23 mouse cellular contexts compared by ENCODE assay signal in the genomic region with DNA sequence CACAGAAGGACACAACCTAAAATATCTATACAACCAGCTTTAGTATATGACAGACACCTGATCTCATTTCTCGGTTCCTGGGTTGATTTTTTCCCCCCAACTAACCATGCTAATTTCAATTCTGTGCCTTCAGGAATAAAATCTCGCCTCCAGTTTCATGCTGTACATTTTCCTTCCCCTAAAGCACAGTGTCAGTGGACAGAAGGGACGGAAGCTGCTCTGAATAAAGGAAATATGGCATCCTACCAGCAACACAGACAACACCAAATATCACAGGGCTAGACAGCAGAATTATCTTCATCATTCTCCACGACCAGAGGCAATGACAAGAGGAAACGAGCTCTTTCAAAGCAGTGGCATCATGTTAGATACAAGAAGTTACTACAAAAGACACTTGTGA.
DNase-seq lines count a peak whose midpoint lies in the region; ATAC-seq and TF ChIP-seq lines count a peak whose summit lies in the region.
"Had no signal": no experiment of that assay in that cellular context is flagged by ENCODE, and none has a peak within 500 bp of the region (broad histone marks: within the 10 kb centered on the region; RNA-seq: fewer than 3 reads in every experiment).

No protein-coding gene starts in this region.

- H3K4me3 ChIP-seq in layer of hippocampus, adult 2 months = no peak overlapping the region
- no peak overlapping the region for H3K4me3 ChIP-seq in cortical plate, adult 2 months (ENCODE audit: insufficient read depth, low read length)
- H3K4me3 ChIP-seq in kidney, embryonic 15.5 days (replicated peaks) = no peak overlapping the region
- H3K4me3 ChIP-seq: gastrocnemius, adult 2 months; hindbrain, embryonic 10.5 days; hindbrain, embryonic 13.5 days; intestine, embryonic 15.5 days had no signal

- H3K27ac ChIP-seq in layer of hippocampus, adult 2 months = peak overlapping the region; percentile 6
- peak overlapping the region; percentile 17; the same call in 1 of the 2 replicates for H3K27ac ChIP-seq in cortical plate, adult 2 months (ENCODE audit: insufficient read depth, low read length)
- no peak overlapping the region for H3K27ac ChIP-seq in kidney, embryonic 15.5 days
- H3K27ac ChIP-seq: gastrocnemius, adult 2 months; hindbrain, embryonic 10.5 days; hindbrain, embryonic 13.5 days; intestine, embryonic 15.5 days had no signal

- no peaks in the 10 kb centered on the region for H3K27me3 ChIP-seq in kidney, embryonic 15.5 days
- H3K27me3 ChIP-seq: hindbrain, embryonic 13.5 days; intestine, embryonic 15.5 days had no signal

- H3K9ac ChIP-seq in kidney, embryonic 15.5 days = no peak overlapping the region
- H3K9ac ChIP-seq: hindbrain, embryonic 13.5 days; intestine, embryonic 15.5 days had no signal

- no peaks in the 10 kb centered on the region for H3K9me3 ChIP-seq in kidney, embryonic 15.5 days (replicated peaks)
- H3K9me3 ChIP-seq: hindbrain, embryonic 10.5 days; hindbrain, embryonic 13.5 days; intestine, embryonic 15.5 days had no signal

- ATAC-seq in cerebellum, adult (ENCODE audit: insufficient number of reproducible peaks, low FRiP score, low TSS enrichment) = peak; percentile 37
- ATAC-seq in kidney, embryonic 15.5 days (replicated peaks; ENCODE audit: low FRiP score) = no peak
- ATAC-seq: activated CD4-positive, CD25-positive, alpha-beta regulatory T cell, adult 4 months; forebrain, embryonic 14.5 days; hindbrain, embryonic 16.5 days; intestine, embryonic 15.5 days had no signal

- H3K4me1 ChIP-seq in cortical plate, adult 2 months (ENCODE audit: control insufficient read depth, insufficient read depth, low read length) = peaks cover 4% of the 10 kb centered on the region; the same call in 1 of the 2 replicates
- H3K4me1 ChIP-seq in kidney, embryonic 15.5 days = no peaks in the 10 kb centered on the region
- H3K4me1 ChIP-seq: hindbrain, embryonic 10.5 days; hindbrain, embryonic 13.5 days; intestine, embryonic 15.5 days had no signal

- TF ChIP-seq CTCF in layer of hippocampus, adult 2 months (conservative IDR thresholded peaks at IDR 0.05) = no peak
- no peak for TF ChIP-seq CTCF in cortical plate, adult 2 months (IDR thresholded peaks at IDR 0.05; ENCODE audit: extremely low read depth, insufficient read depth, low read length)

- no peak for DNase-seq in cerebellum, adult 11 months
- no peak for DNase-seq in layer of hippocampus, adult 2 months (ENCODE audit: low spot score in 2 of 2)
- no peak for DNase-seq in layer of hippocampus, postnatal 36 days
- DNase-seq in cerebellum, adult 9-10 months = peak; percentile 76
- no peak for DNase-seq in heart, postnatal 10 days
- DNase-seq: adrenal gland, adult 8-10 months; adrenal gland, postnatal 36 days; gastrocnemius, adult 2 months; gastrocnemius, postnatal 14 days; heart, adult 11 months; heart, postnatal 36 days; kidney, adult 11 months; kidney, adult 8-10 months had no signal

- intact Hi-C loops in heart, postnatal 10 days (cut with DNase I) = no loop called here

- H3K36me3 ChIP-seq in kidney, embryonic 15.5 days = no peaks in the 10 kb centered on the region
- H3K36me3 ChIP-seq: hindbrain, embryonic 10.5 days; hindbrain, embryonic 13.5 days; intestine, embryonic 15.5 days had no signal

- TF ChIP-seq POLR2A in cortical plate, adult 2 months (IDR thresholded peaks at IDR 0.05; ENCODE audit: extremely low read depth, insufficient read depth, low read length) = no peak

- no peak overlapping the region for H3K4me2 ChIP-seq in kidney, embryonic 15.5 days
- H3K4me2 ChIP-seq: heart, embryonic 11.5 days; hindbrain, embryonic 13.5 days; intestine, embryonic 15.5 days had no signal

- WGBS in kidney, embryonic 15.5 days = 70% methylated on average over 5 of the region's 5 CpGs
